Mouse (Mus musculus): ENCODE data around the gene Prrg2. TPM values are rescaled to one million over a fixed set of nuclear protein-coding genes. Genes with fewer than 3 reads are reported as not detected.

Prrg2 gene
- polyA plus RNA-seq, 1 experiment from 2014 or later = 19.0 TPM

- H3K79me2 ChIP-seq (ENCODE audit: inconsistent target) = peaks cover 11% of the 10 kb centered on the region
- H3K4me3 ChIP-seq (ENCODE audit: inconsistent target) = no peak overlapping the region
- H3K36me3 ChIP-seq (ENCODE audit: inconsistent target) = peaks cover 34% of the 10 kb centered on the region; the same call in 1 of the 2 replicates
- no peak overlapping the region for H3K27ac ChIP-seq
- 45% methylated on average over 9 of the region's 9 CpGs for WGBS (ENCODE audit: missing documents)
Measured at GRCm38 (mm10) chr7:45078513-45078912, 16.0 kb upstream of the Prrg2 start.

GRCm38 (mm10) chr7:45077829-45078228 lies 15.4 kb upstream of the Prrg2 start:
- WGBS (ENCODE audit: missing documents) = 100% methylated on average over 2 of the region's 2 CpGs
- Histone ChIP-seq H3K79me2 (ENCODE audit: inconsistent target) (peaks cover 18% of the 10 kb centered on the region), H3K4me3 (ENCODE audit: inconsistent target) (no peak overlapping the region), H3K27ac (no peak overlapping the region), H3K36me3 (ENCODE audit: inconsistent target) (peaks cover 35% of the 10 kb centered on the region; the same call in 1 of the 2 replicates)

- peaks cover 35% of the 10 kb centered on the region; the same call in 1 of the 2 replicates for H3K36me3 ChIP-seq (ENCODE audit: inconsistent target)
- peaks cover 23% of the 10 kb centered on the region for H3K79me2 ChIP-seq (ENCODE audit: inconsistent target)
- H3K27ac ChIP-seq = no peak overlapping the region
- WGBS (ENCODE audit: missing documents) = 91% methylated on average over 13 of the region's 14 CpGs
- H3K4me3 ChIP-seq (ENCODE audit: inconsistent target) = no peak overlapping the region
Measured at GRCm38 (mm10) chr7:45077322-45077721, 14.8 kb upstream of the Prrg2 start.

- no peak overlapping the region for H3K4me3 ChIP-seq (ENCODE audit: inconsistent target)
- peaks cover 35% of the 10 kb centered on the region; the same call in 1 of the 2 replicates for H3K36me3 ChIP-seq (ENCODE audit: inconsistent target)
Measured at GRCm38 (mm10) chr7:45076501-45076900, 14.0 kb upstream of the Prrg2 start.

GRCm38 (mm10) chr7:45075405-45075804 lies 12.9 kb upstream of the Prrg2 start:
- Histone ChIP-seq H3K36me3 (ENCODE audit: inconsistent target) (peaks cover 35% of the 10 kb centered on the region; the same call in 1 of the 2 replicates), H3K79me2 (ENCODE audit: inconsistent target) (peaks cover 42% of the 10 kb centered on the region), H3K4me3 (ENCODE audit: inconsistent target) (no peak overlapping the region), H3K27ac (no peak overlapping the region)
- 63% methylated on average over 4 of the region's 4 CpGs for WGBS (ENCODE audit: missing documents)

More at GRCm38 (mm10) chr7:45076501-45076900, 14.0 kb upstream of the Prrg2 start:
- 93% methylated on average over 19 of the region's 30 CpGs for WGBS (ENCODE audit: missing documents)
- Histone ChIP-seq H3K79me2 (ENCODE audit: inconsistent target) (peaks cover 31% of the 10 kb centered on the region), H3K27ac (no peak overlapping the region)

GRCm38 (mm10) chr7:45073949-45074348 lies 11.5 kb upstream of the Prrg2 start:
- WGBS (ENCODE audit: missing documents) = 96% methylated on average over 12 of the region's 12 CpGs
- no peak overlapping the region for H3K4me3 ChIP-seq (ENCODE audit: inconsistent target)
- no peak overlapping the region for H3K27ac ChIP-seq
- peaks cover 35% of the 10 kb centered on the region; the same call in 1 of the 2 replicates for H3K36me3 ChIP-seq (ENCODE audit: inconsistent target)
- peaks cover 57% of the 10 kb centered on the region for H3K79me2 ChIP-seq (ENCODE audit: inconsistent target)

GRCm38 (mm10) chr7:45073171-45073707 lies 10.8 kb upstream of the Prrg2 start:
- peaks cover 35% of the 10 kb centered on the region; the same call in 1 of the 2 replicates for H3K36me3 ChIP-seq (ENCODE audit: inconsistent target)
- H3K79me2 ChIP-seq (ENCODE audit: inconsistent target) = peaks cover 64% of the 10 kb centered on the region
- H3K27ac ChIP-seq = no peak overlapping the region
- no peak overlapping the region for H3K4me3 ChIP-seq (ENCODE audit: inconsistent target)
- WGBS (ENCODE audit: missing documents) = 41% methylated on average over 7 of the region's 7 CpGs

- Histone ChIP-seq H3K36me3 (ENCODE audit: inconsistent target) (peaks cover 28% of the 10 kb centered on the region; the same call in 1 of the 2 replicates), H3K27ac (no peak overlapping the region), H3K79me2 (ENCODE audit: inconsistent target) (peaks cover 74% of the 10 kb centered on the region), H3K4me3 (ENCODE audit: inconsistent target) (no peak overlapping the region)
- 96% methylated on average over 2 of the region's 2 CpGs for WGBS (ENCODE audit: missing documents)
Measured at GRCm38 (mm10) chr7:45072230-45072629, 9.8 kb upstream of the Prrg2 start.

GRCm38 (mm10) chr7:45069671-45070070 lies 7.2 kb upstream of the Prrg2 start:
- 75% methylated on average over 1 of the region's 2 CpGs for WGBS (ENCODE audit: missing documents)
- peaks cover 99% of the 10 kb centered on the region for H3K79me2 ChIP-seq (ENCODE audit: inconsistent target)
- H3K36me3 ChIP-seq (ENCODE audit: inconsistent target) = peaks cover 12% of the 10 kb centered on the region; the same call in 1 of the 2 replicates
- no peak overlapping the region for H3K27ac ChIP-seq
- no peak overlapping the region for H3K4me3 ChIP-seq (ENCODE audit: inconsistent target)

GRCm38 (mm10) chr7:45068000-45068318 lies 5.5 kb upstream of the Prrg2 start:
- 67% methylated on average over 5 of the region's 5 CpGs for WGBS (ENCODE audit: missing documents)

GRCm38 (mm10) chr7:45067190-45067999 lies 4.9 kb upstream of the Prrg2 start:
- Histone ChIP-seq H3K36me3 (ENCODE audit: inconsistent target) (no peaks in the 10 kb centered on the region), H3K79me2 (ENCODE audit: inconsistent target) (peaks cover 99% of the 10 kb centered on the region), H3K4me3 (ENCODE audit: inconsistent target) (no peak overlapping the region), H3K27ac (no peak overlapping the region)
- 87% methylated on average over 4 of the region's 4 CpGs for WGBS (ENCODE audit: missing documents)

More at GRCm38 (mm10) chr7:45068000-45068318, 5.5 kb upstream of the Prrg2 start:
- H3K36me3 ChIP-seq (ENCODE audit: inconsistent target) = no peaks in the 10 kb centered on the region
- H3K79me2 ChIP-seq (ENCODE audit: inconsistent target) = peaks cover 100% of the 10 kb centered on the region
- no peak overlapping the region for H3K4me3 ChIP-seq (ENCODE audit: inconsistent target)
- no peak overlapping the region for H3K27ac ChIP-seq

GRCm38 (mm10) chr7:45061532-45062075 lies 873 bp downstream of the Prrg2 start:
- H3K27ac ChIP-seq = peak overlapping the region; percentile 95

GRCm38 (mm10) chr7:45060632-45061122 lies 1.8 kb downstream of the Prrg2 start:
- no peaks in the 10 kb centered on the region for H3K36me3 ChIP-seq (ENCODE audit: inconsistent target)
- no peak overlapping the region for H3K4me3 ChIP-seq (ENCODE audit: inconsistent target)
- H3K79me2 ChIP-seq (ENCODE audit: inconsistent target) = peaks cover 32% of the 10 kb centered on the region
- WGBS (ENCODE audit: missing documents) = 96% methylated on average over 6 of the region's 6 CpGs
- no peak overlapping the region for H3K27ac ChIP-seq

More at GRCm38 (mm10) chr7:45061532-45062075, 873 bp downstream of the Prrg2 start:
- Histone ChIP-seq H3K36me3 (ENCODE audit: inconsistent target) (no peaks in the 10 kb centered on the region), H3K79me2 (ENCODE audit: inconsistent target) (peaks cover 41% of the 10 kb centered on the region), H3K4me3 (ENCODE audit: inconsistent target) (peak overlapping the region; percentile 86)
- WGBS (ENCODE audit: missing documents) = 31% methylated on average over 10 of the region's 11 CpGs

GRCm38 (mm10) chr7:45058607-45059571 lies 3.6 kb downstream of the Prrg2 start:
- 95% methylated on average over 9 of the region's 10 CpGs for WGBS (ENCODE audit: missing documents)
- no peaks in the 10 kb centered on the region for H3K36me3 ChIP-seq (ENCODE audit: inconsistent target)
- H3K4me3 ChIP-seq (ENCODE audit: inconsistent target) = no peak overlapping the region
- peaks cover 14% of the 10 kb centered on the region for H3K79me2 ChIP-seq (ENCODE audit: inconsistent target)
- no peak overlapping the region for H3K27ac ChIP-seq

All from macrophage (primary cell).